Mouse (Mus musculus) liver, postnatal 0 days (tissue): ENCODE measurements around the gene Wdr46. TPM values are rescaled to one million over a fixed set of nuclear protein-coding genes. Genes with fewer than 3 reads are reported as not detected.
A peak's percentile ranks its signal among the peaks of the same experiment; 100 is the strongest.

ENCODE experiments used
- ATAC-seq: fragments of 200-750 bp; cut with Nextera tagmentation; 2 replicates; pipeline ENCODE4 v1.8.0; 2017; ENCODE audit warnings: mild to moderate bottlenecking, moderate library complexity
- DNase-seq: peaks from one replicate; pipeline ENCODE4 v3.0.0-alpha.2; 2016
- H3K27ac ChIP-seq: fragments of 300-500 bp; sonication (generic); 2 replicates; pipeline ENCODE4 v1.5.1; 2014; ENCODE audit warnings: antibody characterized with exemption, moderate library complexity, mild to moderate bottlenecking, low read depth
- H3K27me3 ChIP-seq: fragments of 300-500 bp; sonication (generic); 2 replicates; pipeline ENCODE4 v1.6.1; 2014; ENCODE audit warnings: low read length, control low read depth, mixed read lengths; ENCODE audit not compliant: insufficient read depth
- H3K36me3 ChIP-seq: fragments of 300-500 bp; sonication (generic); replicated peaks from 2 replicates; pipeline ENCODE4 v1.6.1; 2014; ENCODE audit warnings: mild to moderate bottlenecking, control low read depth, low read length, moderate library complexity, mixed read lengths; ENCODE audit not compliant: insufficient read depth
- H3K4me1 ChIP-seq: fragments of 300-500 bp; sonication (generic); 2 replicates; pipeline ENCODE4 v1.6.1; 2014; ENCODE audit warnings: antibody characterized with exemption, mild to moderate bottlenecking, control low read depth; ENCODE audit not compliant: insufficient read depth
- H3K4me2 ChIP-seq: fragments of 300-500 bp; sonication (generic); 2 replicates; pipeline ENCODE4 v1.6.1; 2014; ENCODE audit warnings: low read depth, mild to moderate bottlenecking, low read length, moderate library complexity, mixed read lengths
- H3K4me3 ChIP-seq: fragments of 300-500 bp; sonication (generic); 2 replicates; pipeline ENCODE4 v1.5.1; 2014; ENCODE audit warnings: low read depth, low read length
- H3K9ac ChIP-seq: fragments of 300-500 bp; sonication (generic); replicated peaks from 2 replicates; pipeline ENCODE4 v1.6.1; 2014; ENCODE audit warnings: mild to moderate bottlenecking, moderate library complexity
- H3K9me3 ChIP-seq: fragments of 300-500 bp; sonication (generic); 2 replicates; pipeline ENCODE4 v1.6.1; 2016; ENCODE audit warnings: mild to moderate bottlenecking, control low read depth, low read length, mixed read lengths
- CTCF ChIP-seq: sonication (generic); IDR thresholded peaks from 2 replicates; pipeline ENCODE4 v1.5.1; 2016; ENCODE audit warnings: antibody characterized with exemption, low read depth
- EP300 ChIP-seq: IDR thresholded peaks from 2 replicates; pipeline ENCODE4 v1.6.1; 2016; ENCODE audit warnings: antibody characterized with exemption, low read depth, mild to moderate bottlenecking
- WGBS: fragments of 180-500 bp; shearing (Covaris S2); extraction: QIAGEN DNeasy Blood & Tissue Kit; methylation state at CpG from one replicate; pipeline ENCODE4 v1.1.7; 2014; ENCODE audit not compliant: insufficient replicate concordance; 5-methylcytosine and 5-hydroxymethylcytosine counted together
- polyA plus RNA-seq: library from polyadenylated mRNA; unstranded; fragments of >200 nt; fragmentation: Nextera tagmentation; extraction: Ambion mirVana; gene quantifications from 2 replicates; pipeline ENCODE4 v1.2.1, GENCODE M21; 2015

Wdr46 gene
- polyA plus RNA-seq, 1 experiment from 2014 or later = 12.7 TPM

DNA sequence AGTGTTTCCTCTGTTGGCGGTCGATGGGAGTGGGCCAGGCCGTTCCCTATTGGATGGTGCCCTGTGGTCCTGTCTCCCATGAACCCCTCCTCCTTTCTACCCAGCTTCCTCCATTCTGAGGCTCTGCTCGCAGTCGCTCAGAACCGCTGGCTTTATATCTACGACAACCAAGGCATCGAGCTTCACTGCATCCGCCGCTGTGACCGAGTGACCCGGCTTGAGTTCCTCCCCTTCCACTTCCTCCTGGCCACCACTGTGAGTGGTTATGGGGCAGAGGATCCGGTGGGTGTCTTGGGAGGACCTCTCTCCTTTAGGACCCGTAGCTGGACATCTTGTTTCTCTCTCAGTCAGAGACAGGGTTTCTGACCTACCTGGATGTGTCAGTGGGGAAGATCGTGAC is 3.0 kb downstream of the Wdr46 start:
- peaks cover 9% of the 10 kb centered on the region for H3K36me3 ChIP-seq
- H3K4me1 ChIP-seq = peaks cover 30% of the 10 kb centered on the region
- WGBS = 87% methylated on average over 15 of the region's 15 CpGs
- H3K4me2 ChIP-seq = no peak overlapping the region
- no peak overlapping the region for H3K27ac ChIP-seq
- DNase-seq = no peak
- no peak for ATAC-seq
- TF ChIP-seq CTCF = no peak
- TF ChIP-seq EP300 = no peak
- no peaks in the 10 kb centered on the region for H3K27me3 ChIP-seq
- H3K9ac ChIP-seq = no peak overlapping the region
- H3K9me3 ChIP-seq = no peaks in the 10 kb centered on the region
- no peak overlapping the region for H3K4me3 ChIP-seq

DNA sequence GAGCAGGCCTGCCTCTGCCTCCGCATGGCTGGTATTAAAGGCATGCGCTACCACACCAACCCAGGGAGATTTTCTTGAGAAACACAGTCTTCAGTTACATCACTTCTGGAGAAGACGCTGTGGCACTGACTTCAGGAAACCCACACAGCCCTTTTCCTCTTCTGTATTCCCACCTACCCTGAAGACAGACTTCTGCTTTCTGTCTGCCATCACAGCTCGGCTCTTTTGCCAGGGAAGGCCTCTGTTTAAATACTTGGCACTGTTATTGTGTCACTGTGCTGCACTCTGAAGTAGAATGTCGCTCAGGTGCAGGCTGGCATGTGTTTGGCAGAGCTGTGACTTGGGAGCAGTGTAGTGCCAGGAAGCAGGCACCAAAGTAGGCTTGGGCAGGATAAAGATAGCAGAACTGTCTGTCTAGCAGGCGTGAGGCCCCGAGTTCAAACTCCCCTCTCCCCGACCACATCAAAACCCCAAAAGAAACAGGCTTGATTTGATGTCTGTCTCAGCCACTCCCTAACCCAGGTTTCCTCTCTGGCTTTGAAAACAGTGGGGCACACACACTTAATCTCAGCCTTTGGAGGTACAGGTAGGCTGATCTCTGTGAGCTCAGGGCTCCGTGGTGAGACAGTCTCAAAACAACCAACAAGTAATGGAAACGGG is 7.1 kb downstream of the Wdr46 start:
- 60% methylated on average over 10 of the region's 10 CpGs for WGBS
- H3K9me3 ChIP-seq = no peaks in the 10 kb centered on the region
- H3K4me1 ChIP-seq = peaks cover 30% of the 10 kb centered on the region
- H3K27me3 ChIP-seq = no peaks in the 10 kb centered on the region
- H3K27ac ChIP-seq = peak overlapping the region; percentile 45; the same call in 1 of the 2 replicates
- no peak overlapping the region for H3K9ac ChIP-seq
- H3K4me3 ChIP-seq = no peak overlapping the region
- no peak for DNase-seq
- peaks cover 14% of the 10 kb centered on the region; the same call in 1 of the 2 replicates for H3K36me3 ChIP-seq
- ATAC-seq = no peak
- H3K4me2 ChIP-seq = 0 out of 2 replicates have a peak overlapping the region, but pooled peaks have one; percentile 2
- TF ChIP-seq CTCF = no peak
- TF ChIP-seq EP300 = no peak

DNA sequence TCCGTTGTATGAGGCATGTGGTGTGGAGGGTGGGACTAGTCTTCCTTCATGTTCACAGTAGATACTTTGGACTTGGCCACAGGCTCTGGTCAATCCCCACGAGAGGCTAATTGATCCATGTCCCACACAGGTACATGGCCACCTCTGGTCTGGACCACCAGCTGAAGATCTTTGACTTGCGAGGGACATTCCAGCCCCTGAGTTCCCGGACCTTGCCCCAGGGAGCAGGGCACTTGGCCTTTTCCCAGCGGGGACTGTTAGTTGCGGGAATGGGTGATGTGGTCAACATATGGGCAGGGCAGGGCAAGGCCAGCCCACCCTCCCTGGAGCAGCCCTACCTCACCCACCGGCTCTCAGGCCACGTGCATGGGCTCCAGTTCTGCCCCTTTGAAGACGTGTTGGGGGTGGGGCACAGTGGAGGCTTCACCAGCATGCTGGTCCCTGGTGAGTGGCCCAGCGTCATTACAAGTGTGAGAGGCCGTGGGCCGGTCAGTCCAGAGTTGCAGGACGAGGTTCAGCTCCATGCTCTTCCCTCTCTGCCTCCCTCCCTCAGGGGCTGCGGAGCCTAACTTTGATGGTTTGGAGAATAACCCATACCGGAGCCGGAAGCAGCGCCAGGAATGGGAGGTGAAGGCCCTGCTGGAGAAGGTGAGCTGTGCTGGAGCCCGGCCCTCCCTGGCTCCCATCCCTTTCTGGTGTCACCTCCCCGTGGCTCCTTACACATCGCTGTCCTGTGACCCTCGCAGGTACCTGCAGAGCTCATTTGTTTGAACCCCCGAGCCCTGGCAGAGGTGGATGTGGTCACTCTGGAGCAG is 7.8 kb downstream of the Wdr46 start:
- Histone ChIP-seq H3K4me3 (no peak overlapping the region), H3K27ac (peak overlapping the region; percentile 45; the same call in 1 of the 2 replicates), H3K9me3 (no peaks in the 10 kb centered on the region), H3K36me3 (peaks cover 20% of the 10 kb centered on the region), H3K4me1 (peaks cover 34% of the 10 kb centered on the region), H3K9ac (no peak overlapping the region), H3K27me3 (no peaks in the 10 kb centered on the region), H3K4me2 (no peak overlapping the region)
- 82% methylated on average over 22 of the region's 22 CpGs for WGBS
- TF ChIP-seq EP300 (no peak), CTCF (no peak)
- no peak; the same call in 1 of the 2 replicates for ATAC-seq
- no peak for DNase-seq

DNA sequence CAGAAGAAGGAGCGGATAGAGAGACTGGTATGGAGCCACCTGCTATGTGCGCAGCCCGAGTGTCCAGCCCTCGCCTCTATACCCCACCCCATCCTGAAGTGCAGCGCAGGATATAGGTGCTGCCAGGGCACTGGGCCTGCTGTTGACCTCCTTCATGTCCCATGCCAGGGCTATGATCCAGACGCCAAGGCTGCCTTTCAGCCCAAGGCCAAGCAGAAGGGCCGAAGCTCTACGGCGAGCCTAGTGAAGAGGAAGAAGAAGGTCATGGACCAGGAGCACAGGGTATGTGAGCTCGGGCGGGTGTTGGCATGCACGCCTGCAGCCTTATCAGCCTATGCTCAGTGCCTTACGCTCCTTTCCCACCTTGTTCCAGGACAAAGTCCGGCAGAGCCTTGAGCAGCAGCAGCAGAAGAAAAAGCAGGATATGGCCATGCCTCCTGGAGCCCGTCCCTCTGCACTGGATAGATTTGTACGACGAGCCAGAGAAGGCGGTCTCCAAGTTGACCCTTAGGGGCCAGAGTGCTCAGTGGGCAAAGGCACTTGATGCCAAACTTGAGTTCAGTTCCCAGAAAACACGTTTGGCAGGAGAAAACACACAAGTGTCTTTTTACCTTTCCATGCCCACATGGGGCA is 8.6 kb downstream of the Wdr46 start:
- DNase-seq (no peak), ATAC-seq (no peak)
- TF ChIP-seq EP300 (no peak), CTCF (no peak)
- peaks cover 41% of the 10 kb centered on the region for H3K4me1 ChIP-seq
- H3K9ac ChIP-seq = no peak overlapping the region
- no peak overlapping the region for H3K4me2 ChIP-seq
- WGBS = 80% methylated on average over 19 of the region's 19 CpGs
- H3K27ac ChIP-seq = no peak overlapping the region
- H3K27me3 ChIP-seq = no peaks in the 10 kb centered on the region
- H3K4me3 ChIP-seq = no peak overlapping the region
- H3K36me3 ChIP-seq = peaks cover 22% of the 10 kb centered on the region
- H3K9me3 ChIP-seq = no peaks in the 10 kb centered on the region

DNA sequence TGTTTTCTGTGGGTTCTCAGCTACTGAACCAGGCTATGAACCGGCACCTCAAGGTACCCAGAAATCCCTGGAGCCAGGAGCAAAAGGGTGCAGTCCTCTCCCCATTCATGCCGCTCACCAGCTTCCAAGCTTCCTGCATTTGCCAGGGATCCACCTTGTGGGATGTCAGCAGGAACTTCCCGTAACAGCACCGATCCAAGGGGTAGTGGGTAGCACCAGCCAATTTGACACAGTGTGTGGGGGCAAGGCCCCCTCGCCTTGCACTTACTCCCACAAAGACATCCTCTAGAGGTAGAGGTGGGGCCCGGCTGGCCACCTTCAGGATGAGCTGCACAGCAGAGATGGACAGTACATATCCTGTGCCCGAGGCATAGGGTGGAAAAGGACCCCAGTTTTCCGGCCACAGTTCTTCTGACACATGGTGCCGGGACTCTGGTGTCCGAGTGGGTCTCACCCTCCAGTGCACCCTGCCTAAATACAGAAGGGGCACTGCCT is 9.7 kb downstream of the Wdr46 start:
- no peaks in the 10 kb centered on the region for H3K9me3 ChIP-seq
- DNase-seq (no peak), ATAC-seq (no peak)
- peaks cover 45% of the 10 kb centered on the region for H3K4me1 ChIP-seq
- 0 out of 2 replicates have a peak overlapping the region, but pooled peaks have one; percentile 52 for H3K4me3 ChIP-seq
- no peak for TF ChIP-seq EP300
- TF ChIP-seq CTCF = no peak
- peak overlapping the region; percentile 66; the same call in 1 of the 2 replicates for H3K27ac ChIP-seq
- H3K4me2 ChIP-seq = peak overlapping the region; percentile 96
- H3K36me3 ChIP-seq = peaks cover 22% of the 10 kb centered on the region
- no peaks in the 10 kb centered on the region for H3K27me3 ChIP-seq
- WGBS = 75% methylated on average over 10 of the region's 10 CpGs
- peak overlapping the region; percentile 65; the same call in 1 of the 2 replicates for H3K9ac ChIP-seq
